Mouse (Mus musculus): ENCODE measurements around the gene Sh3gl2. TPM values are rescaled to one million over a fixed set of nuclear protein-coding genes. Genes with fewer than 3 reads are reported as not detected.

Sh3gl2 gene
- polyA plus RNA-seq, 1 experiment from 2014 or later = 63.2 TPM

DNA sequence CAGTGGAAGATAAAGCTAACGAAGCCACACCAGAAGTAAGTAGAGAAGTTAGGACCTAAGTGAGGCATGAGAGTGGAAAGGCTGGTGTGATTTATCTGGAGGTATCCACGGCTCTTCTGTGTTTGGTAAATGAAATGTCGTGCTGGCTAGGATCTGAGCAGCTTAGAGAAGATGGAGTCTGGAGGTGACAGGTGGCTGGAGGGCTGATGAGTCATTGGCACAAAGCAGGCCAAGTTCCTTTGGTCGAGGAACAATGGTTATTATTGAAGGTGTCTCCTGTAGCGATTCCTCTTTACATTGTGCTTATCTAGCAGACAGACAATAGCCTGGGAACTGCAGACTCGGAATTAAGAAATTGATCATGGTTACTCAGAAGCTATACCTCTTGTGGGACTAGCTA lies 135.8 kb downstream of the Sh3gl2 start:
- H3K4me2 ChIP-seq = no peak overlapping the region
- H3K27me3 ChIP-seq = no peaks in the 10 kb centered on the region
- no peaks in the 10 kb centered on the region for H3K36me3 ChIP-seq
- no peaks in the 10 kb centered on the region for H3K9me3 ChIP-seq
- H3K27ac ChIP-seq = no peak overlapping the region
- no peak overlapping the region for H3K9ac ChIP-seq
- no peak overlapping the region for H3K4me3 ChIP-seq
- ATAC-seq (ENCODE audit: low FRiP score) = no peak
- WGBS = 82% methylated on average over 6 of the region's 6 CpGs
- H3K4me1 ChIP-seq (replicated peaks) = no peaks in the 10 kb centered on the region

DNA sequence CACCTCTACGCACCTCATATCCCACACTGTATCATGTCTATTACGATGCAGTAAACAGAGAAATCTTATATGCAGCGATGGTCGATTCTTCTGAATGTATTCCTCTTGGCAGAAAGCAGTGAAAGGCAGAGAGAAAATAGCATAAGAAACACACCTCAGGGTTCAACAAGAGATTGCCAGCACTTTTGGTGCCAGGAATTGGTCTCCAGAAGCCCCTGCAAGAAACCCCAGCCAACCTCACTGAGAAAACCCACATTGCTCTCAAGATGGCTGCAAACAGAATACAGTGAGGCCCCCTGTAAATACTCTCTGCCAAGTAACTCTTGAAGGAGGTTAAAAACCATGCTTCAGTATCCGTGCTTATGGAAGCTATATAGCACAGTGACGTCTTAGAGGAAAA lies 141.0 kb downstream of the Sh3gl2 start:
- ATAC-seq (ENCODE audit: low FRiP score) = no peak
- Histone ChIP-seq H3K4me1 (replicated peaks) (no peaks in the 10 kb centered on the region), H3K9me3 (no peaks in the 10 kb centered on the region), H3K36me3 (no peaks in the 10 kb centered on the region), H3K27ac (no peak overlapping the region), H3K4me2 (no peak overlapping the region), H3K4me3 (no peak overlapping the region), H3K27me3 (no peaks in the 10 kb centered on the region), H3K9ac (no peak overlapping the region)
- WGBS = 89% methylated on average over 6 of the region's 6 CpGs

DNA sequence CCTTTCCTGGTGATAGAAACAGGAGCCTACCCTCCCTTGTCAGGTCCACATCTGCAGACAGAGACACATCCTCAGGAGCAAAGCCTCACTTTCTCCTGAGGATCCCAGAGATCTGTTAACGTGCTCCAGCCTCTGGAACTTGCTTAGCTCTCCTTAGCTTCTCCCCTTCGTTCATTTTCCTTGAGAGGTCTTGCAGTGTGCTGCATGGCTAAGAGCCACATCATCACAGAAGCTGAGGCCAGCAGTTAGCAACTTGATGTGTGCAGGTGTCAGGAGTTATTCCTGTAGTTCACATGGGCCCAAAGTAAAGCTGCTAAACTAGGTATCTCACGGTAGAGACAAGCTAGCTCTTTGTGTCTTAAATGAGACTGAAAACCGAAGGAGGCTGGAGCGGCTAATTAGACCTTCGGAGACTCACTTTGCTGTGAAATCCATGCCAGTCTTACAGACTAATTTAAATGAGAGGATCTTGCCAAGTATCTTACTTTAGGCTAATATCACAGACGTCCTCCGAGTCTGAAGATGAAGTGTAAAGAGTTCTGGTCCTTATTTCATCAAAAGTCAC lies 143.2 kb downstream of the Sh3gl2 start:
- 81% methylated on average over 8 of the region's 8 CpGs for WGBS
- Histone ChIP-seq H3K9ac (no peak overlapping the region), H3K27ac (no peak overlapping the region), H3K27me3 (no peaks in the 10 kb centered on the region), H3K36me3 (no peaks in the 10 kb centered on the region), H3K4me1 (replicated peaks) (no peaks in the 10 kb centered on the region), H3K4me2 (no peak overlapping the region), H3K9me3 (no peaks in the 10 kb centered on the region), H3K4me3 (no peak overlapping the region)
- ATAC-seq (ENCODE audit: low FRiP score) = no peak

DNA sequence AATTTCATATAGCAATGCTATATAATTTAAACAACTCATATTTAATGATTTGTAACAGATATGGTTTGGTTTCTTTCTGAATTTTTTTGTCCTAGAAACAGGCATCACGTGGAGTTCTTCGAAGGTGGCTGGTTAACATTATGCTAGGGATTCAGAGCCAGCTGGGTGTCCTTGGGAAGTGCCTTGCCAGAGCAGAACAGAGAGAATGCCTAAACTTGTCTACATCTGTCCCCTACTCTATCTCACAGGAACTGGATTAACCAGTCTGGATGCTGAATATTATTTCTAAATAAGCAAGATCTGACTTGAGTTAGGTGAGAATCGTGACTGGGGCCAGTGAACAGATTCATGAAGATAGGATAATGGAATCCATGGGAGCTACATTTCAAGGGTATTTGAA lies 157.7 kb downstream of the Sh3gl2 start:
- Histone ChIP-seq H3K36me3 (no peaks in the 10 kb centered on the region), H3K4me1 (replicated peaks) (peaks cover 3% of the 10 kb centered on the region), H3K9me3 (no peaks in the 10 kb centered on the region), H3K27me3 (no peaks in the 10 kb centered on the region), H3K9ac (no peak overlapping the region), H3K4me2 (no peak overlapping the region), H3K4me3 (no peak overlapping the region), H3K27ac (no peak overlapping the region)
- 85% methylated on average over 3 of the region's 3 CpGs for WGBS
- no peak for ATAC-seq (ENCODE audit: low FRiP score)

DNA sequence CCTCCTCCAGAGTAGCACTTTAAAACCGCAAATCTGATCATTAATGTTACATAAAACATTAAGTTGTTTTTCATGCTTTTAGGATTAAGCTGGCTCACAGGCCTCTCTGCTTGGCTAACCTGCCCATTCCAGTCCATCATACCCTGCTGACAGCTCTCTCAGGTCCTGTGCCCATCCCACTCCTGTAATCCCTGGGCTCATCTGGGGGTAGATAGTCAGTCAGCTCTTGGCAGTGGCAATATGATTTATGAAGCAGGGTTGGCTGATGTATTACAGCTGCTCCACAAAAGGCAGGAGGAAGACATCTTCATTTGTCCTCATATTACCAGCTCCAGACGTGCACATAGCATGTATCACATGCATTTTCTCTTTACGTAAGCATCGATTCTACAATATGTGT lies 158.3 kb downstream of the Sh3gl2 start:
- Histone ChIP-seq H3K27me3 (no peaks in the 10 kb centered on the region), H3K27ac (no peak overlapping the region), H3K4me1 (replicated peaks) (peaks cover 3% of the 10 kb centered on the region), H3K36me3 (no peaks in the 10 kb centered on the region), H3K4me3 (no peak overlapping the region), H3K9me3 (no peaks in the 10 kb centered on the region), H3K9ac (no peak overlapping the region), H3K4me2 (no peak overlapping the region)
- ATAC-seq (ENCODE audit: low FRiP score) = 0 out of 2 replicates have a peak, but pooled peaks have one; percentile 61
- WGBS = 86% methylated on average over 4 of the region's 4 CpGs

DNA sequence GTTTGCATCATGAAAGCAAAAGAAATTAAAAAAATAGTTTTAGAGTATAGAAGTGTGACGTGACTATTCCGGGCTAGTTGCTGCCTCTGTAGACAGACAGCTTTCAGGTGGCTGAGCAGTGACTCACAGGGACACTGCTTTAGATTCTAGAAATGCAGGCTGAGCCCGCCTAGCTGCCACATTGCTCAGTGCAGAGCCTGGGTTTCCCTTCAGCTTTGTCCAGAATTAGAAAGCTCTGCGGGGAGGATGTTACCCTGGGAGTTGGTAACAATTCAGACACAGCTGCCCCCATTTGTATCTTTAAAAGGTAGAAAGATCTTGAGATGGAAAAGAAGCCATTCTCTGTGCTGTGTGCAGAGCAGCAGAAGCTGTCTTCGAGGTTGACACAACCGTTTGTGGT lies 166.1 kb downstream of the Sh3gl2 start:
- Histone ChIP-seq H3K9me3 (no peaks in the 10 kb centered on the region), H3K4me3 (no peak overlapping the region), H3K9ac (no peak overlapping the region), H3K27me3 (no peaks in the 10 kb centered on the region), H3K27ac (peak overlapping the region; percentile 42; the same call in 1 of the 2 replicates), H3K4me1 (replicated peaks) (peaks cover 7% of the 10 kb centered on the region; the same call in 1 of the 2 replicates), H3K36me3 (no peaks in the 10 kb centered on the region), H3K4me2 (no peak overlapping the region)
- 51% methylated on average over 6 of the region's 6 CpGs for WGBS
- no peak for ATAC-seq (ENCODE audit: low FRiP score)

DNA sequence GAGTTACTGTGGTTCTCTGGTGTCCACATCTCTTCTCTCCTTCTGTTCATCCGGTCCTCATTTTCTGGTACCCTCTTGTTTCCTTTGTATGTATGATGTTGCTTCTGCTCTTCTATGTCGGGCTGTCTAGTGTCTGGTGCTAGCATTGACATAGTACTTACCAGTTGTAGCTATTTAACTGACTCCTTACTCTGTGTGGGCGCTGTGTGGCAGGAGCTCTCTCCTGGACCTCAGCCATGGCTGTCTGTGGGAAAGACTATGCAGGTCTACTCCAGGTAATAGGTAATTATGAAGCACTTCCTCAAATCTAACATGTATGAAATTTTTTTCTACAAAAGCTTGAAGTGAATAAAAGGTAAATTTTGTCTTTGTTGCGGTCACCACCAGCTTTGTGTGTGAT lies 169.9 kb downstream of the Sh3gl2 start:
- ATAC-seq (ENCODE audit: low FRiP score) = no peak
- Histone ChIP-seq H3K36me3 (peaks cover 9% of the 10 kb centered on the region), H3K4me2 (no peak overlapping the region), H3K9me3 (no peaks in the 10 kb centered on the region), H3K27me3 (no peaks in the 10 kb centered on the region), H3K4me3 (no peak overlapping the region), H3K9ac (no peak overlapping the region), H3K27ac (no peak overlapping the region), H3K4me1 (replicated peaks) (peaks cover 14% of the 10 kb centered on the region; the same call in 1 of the 2 replicates)
- 93% methylated on average over 4 of the region's 4 CpGs for WGBS

DNA sequence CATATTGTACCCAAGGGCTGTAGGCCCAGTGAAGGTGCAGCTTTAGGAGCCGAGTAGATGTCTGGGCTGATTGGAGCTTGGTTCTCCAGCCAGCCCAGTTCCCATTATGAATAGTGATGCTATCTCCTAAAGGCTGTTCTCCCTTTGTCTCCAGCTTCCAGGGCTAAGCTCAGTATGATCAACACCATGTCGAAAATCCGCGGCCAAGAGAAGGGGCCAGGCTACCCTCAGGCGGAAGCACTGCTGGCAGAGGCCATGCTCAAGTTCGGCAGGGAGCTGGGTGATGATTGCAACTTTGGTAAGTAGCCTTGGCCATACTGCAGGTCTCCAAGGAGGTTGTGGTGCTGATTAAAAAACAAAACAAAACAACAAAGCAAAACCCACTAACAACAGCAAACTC lies 171.3 kb downstream of the Sh3gl2 start:
- WGBS = 79% methylated on average over 6 of the region's 6 CpGs
- Histone ChIP-seq H3K4me2 (no peak overlapping the region), H3K9ac (no peak overlapping the region), H3K9me3 (no peaks in the 10 kb centered on the region), H3K27ac (no peak overlapping the region), H3K4me3 (no peak overlapping the region), H3K36me3 (peaks cover 9% of the 10 kb centered on the region), H3K27me3 (no peaks in the 10 kb centered on the region), H3K4me1 (replicated peaks) (0 out of 2 replicates have a peak, but pooled peaks cover 7% of the 10 kb centered on the region)
- ATAC-seq (ENCODE audit: low FRiP score) = no peak

DNA sequence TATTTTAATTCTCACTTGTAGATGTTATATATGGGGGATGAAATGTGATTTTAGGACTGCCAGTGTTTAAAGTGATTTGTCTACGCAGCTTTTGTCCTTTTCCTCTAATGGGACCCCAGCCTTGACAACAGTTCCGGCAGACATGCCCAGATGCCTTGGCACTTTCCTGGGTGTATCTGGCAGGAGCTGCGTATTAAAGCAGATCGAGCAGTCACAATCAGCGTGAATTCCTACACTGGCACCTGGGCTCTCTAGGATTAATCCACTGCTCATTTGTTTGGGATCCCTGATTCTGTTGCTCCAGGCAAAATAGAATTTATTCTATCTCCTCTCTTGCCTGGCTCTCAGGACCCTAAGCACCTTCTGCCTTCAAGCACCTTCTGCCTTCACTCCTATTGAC lies 171.7 kb downstream of the Sh3gl2 start:
- 0 out of 2 replicates have a peak, but pooled peaks cover 7% of the 10 kb centered on the region for H3K4me1 ChIP-seq (replicated peaks)
- peaks cover 9% of the 10 kb centered on the region for H3K36me3 ChIP-seq
- H3K9ac ChIP-seq = no peak overlapping the region
- H3K4me3 ChIP-seq = no peak overlapping the region
- H3K9me3 ChIP-seq = no peaks in the 10 kb centered on the region
- WGBS = 89% methylated on average over 5 of the region's 5 CpGs
- no peak for ATAC-seq (ENCODE audit: low FRiP score)
- no peak overlapping the region for H3K4me2 ChIP-seq
- H3K27ac ChIP-seq = no peak overlapping the region
- H3K27me3 ChIP-seq = no peaks in the 10 kb centered on the region

DNA sequence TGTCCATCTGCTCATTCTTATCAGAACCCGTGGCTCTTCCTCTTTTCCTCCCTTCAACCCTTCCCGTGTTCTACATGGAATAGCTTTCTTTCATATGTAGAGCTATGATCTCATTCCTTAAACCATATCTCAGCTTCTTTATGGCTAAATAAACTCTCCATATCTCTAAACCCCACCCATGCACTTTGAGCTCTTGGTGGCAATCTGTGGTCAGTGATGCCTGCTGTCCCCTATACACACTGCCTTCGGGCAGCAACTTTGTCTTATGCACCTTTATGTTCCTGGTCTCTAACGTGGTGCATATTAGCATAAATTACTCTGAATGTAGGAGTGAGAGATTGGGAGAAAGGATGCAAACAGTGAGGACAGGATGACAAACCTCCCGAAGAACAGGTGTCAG lies 180.3 kb downstream of the Sh3gl2 start:
- Histone ChIP-seq H3K36me3 (peaks cover 17% of the 10 kb centered on the region), H3K27ac (no peak overlapping the region), H3K9me3 (no peaks in the 10 kb centered on the region), H3K4me1 (replicated peaks) (no peaks in the 10 kb centered on the region), H3K27me3 (no peaks in the 10 kb centered on the region), H3K4me3 (no peak overlapping the region), H3K9ac (no peak overlapping the region), H3K4me2 (no peak overlapping the region)
- 85% methylated on average over 5 of the region's 5 CpGs for WGBS
- ATAC-seq (ENCODE audit: low FRiP score) = no peak

DNA sequence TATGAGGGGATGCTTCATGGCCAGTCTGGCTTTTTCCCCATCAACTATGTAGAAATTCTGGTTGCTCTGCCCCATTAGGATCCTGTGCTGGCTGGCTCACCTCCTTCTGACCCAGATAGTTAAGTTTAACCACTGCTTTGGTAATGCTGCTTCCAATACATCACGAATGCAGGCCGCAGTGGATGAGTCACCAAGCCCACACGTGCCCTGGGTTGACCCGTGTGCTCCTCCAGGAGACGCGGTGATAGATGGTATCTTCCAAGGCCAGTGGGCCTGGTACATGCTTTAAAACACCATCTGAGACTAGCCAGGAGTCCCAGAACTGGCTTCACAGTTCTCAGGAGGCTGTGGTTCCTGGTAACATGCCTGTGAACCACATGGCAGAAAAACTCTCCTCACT lies 182.8 kb downstream of the Sh3gl2 start:
- no peak overlapping the region for H3K9ac ChIP-seq
- H3K4me2 ChIP-seq = no peak overlapping the region
- no peaks in the 10 kb centered on the region for H3K9me3 ChIP-seq
- no peak overlapping the region for H3K27ac ChIP-seq
- ATAC-seq (ENCODE audit: low FRiP score) = no peak
- no peak overlapping the region for H3K4me3 ChIP-seq
- 94% methylated on average over 6 of the region's 6 CpGs for WGBS
- H3K4me1 ChIP-seq (replicated peaks) = no peaks in the 10 kb centered on the region
- peaks cover 13% of the 10 kb centered on the region for H3K36me3 ChIP-seq
- H3K27me3 ChIP-seq = no peaks in the 10 kb centered on the region

DNA sequence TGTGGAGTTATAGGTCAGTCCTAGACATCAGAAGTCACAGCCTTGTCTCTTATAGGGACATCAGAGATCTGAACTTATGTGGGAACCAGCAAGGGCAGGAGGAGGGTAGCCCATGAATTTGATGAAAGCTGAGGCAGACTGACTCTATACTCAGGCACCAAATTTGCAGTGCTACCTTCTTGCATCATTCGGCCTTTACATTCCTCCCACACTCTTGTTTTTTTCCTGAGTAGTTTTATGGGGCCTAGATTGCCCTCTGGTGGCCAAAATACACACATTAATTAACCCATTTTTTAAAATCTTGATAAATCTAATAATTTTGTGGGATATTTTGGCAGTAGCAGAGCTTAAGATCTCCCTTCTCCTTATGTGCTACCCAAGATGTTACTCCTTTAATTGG lies 186.9 kb downstream of the Sh3gl2 start:
- H3K4me1 ChIP-seq (replicated peaks) = no peaks in the 10 kb centered on the region
- ATAC-seq (ENCODE audit: low FRiP score) = no peak

DNA sequence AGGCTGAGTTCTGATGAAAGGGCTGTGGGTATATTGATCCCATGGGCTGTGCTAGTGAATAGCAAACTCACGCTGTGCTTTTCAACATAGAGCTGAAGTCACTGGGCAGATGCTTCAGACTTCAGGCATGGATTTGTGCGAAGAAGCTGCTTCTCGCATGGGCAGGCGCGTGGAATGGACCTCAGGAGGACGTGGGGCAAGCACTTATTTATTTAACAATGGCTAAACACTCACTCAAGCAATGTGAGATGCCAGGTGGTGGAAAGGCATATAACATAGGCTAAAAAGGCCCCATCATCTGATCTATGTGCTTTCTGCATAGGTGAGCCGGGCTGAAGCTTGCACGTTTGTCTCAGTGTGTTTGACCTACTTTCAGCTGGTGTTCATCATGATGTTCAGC lies 193.8 kb downstream of the Sh3gl2 start:
- H3K9ac ChIP-seq = no peak overlapping the region
- H3K27me3 ChIP-seq = no peaks in the 10 kb centered on the region
- no peak overlapping the region for H3K27ac ChIP-seq
- no peak overlapping the region for H3K4me2 ChIP-seq
- no peak overlapping the region for H3K4me3 ChIP-seq
- H3K36me3 ChIP-seq = no peaks in the 10 kb centered on the region
- ATAC-seq (ENCODE audit: low FRiP score) = no peak
- H3K4me1 ChIP-seq (replicated peaks) = peaks cover 6% of the 10 kb centered on the region; the same call in 1 of the 2 replicates
- H3K9me3 ChIP-seq = no peaks in the 10 kb centered on the region
- 54% methylated on average over 8 of the region's 8 CpGs for WGBS

More for the DNA sequence above, 186.9 kb downstream of the Sh3gl2 start:
- Histone ChIP-seq H3K4me2 (no peak overlapping the region), H3K27ac (no peak overlapping the region), H3K36me3 (peaks cover 7% of the 10 kb centered on the region), H3K9me3 (no peaks in the 10 kb centered on the region), H3K9ac (no peak overlapping the region), H3K4me3 (no peak overlapping the region), H3K27me3 (no peaks in the 10 kb centered on the region)
- WGBS = 58% methylated on average over 1 of the region's 1 CpGs
